Mouse (Mus musculus) kidney, adult 2 months (tissue): ENCODE measurements at regions not wholly inside any gene's neighbourhood (a gene's known extent, or its start where the extent isn't known, plus 50 kb on each side); places are given as distances from the start of the nearest gene placed in this dataset.

ENCODE experiments used
- CTCF ChIP-seq: fragments of 200-500 bp; conservative IDR thresholded peaks from 2 replicates; pipeline ENCODE4 v1.5.1; 2011; ENCODE audit warnings: low read depth, mild to moderate bottlenecking, control low read depth, low read length, moderate library complexity, mixed read lengths; ENCODE audit not compliant: insufficient read depth, insufficient read length
- POLR2A ChIP-seq: fragments of 200-500 bp; IDR thresholded peaks from one replicate; pipeline ENCODE4 v1.6.1; 2011; ENCODE audit warnings: low read depth, low read length, control low read depth

DNA sequence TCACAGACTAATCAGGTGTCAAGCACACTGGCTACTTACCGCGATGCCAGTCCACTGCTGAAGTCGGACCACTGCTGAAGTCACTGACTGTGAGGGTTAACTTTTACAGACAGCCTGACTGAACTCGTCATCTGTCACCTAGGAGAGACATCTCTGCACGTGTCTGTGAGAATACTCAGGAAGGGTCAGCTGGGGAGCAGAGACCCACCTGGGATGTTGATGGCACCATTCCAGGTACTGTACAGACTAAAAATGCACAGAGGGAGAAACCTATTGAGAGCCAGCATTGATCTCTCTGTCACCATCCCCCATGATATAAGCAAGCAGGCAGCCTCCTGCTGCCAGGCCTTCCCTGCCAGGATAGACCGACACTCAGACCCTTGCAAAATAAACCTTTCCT is 447.5 kb upstream of the Jarid2 start:
- TF ChIP-seq POLR2A, result no peak
- no peak for TF ChIP-seq CTCF
